Mouse (Mus musculus): ENCODE measurements around the gene Ppp1r12a.

The Ppp1r12a gene

DNA sequence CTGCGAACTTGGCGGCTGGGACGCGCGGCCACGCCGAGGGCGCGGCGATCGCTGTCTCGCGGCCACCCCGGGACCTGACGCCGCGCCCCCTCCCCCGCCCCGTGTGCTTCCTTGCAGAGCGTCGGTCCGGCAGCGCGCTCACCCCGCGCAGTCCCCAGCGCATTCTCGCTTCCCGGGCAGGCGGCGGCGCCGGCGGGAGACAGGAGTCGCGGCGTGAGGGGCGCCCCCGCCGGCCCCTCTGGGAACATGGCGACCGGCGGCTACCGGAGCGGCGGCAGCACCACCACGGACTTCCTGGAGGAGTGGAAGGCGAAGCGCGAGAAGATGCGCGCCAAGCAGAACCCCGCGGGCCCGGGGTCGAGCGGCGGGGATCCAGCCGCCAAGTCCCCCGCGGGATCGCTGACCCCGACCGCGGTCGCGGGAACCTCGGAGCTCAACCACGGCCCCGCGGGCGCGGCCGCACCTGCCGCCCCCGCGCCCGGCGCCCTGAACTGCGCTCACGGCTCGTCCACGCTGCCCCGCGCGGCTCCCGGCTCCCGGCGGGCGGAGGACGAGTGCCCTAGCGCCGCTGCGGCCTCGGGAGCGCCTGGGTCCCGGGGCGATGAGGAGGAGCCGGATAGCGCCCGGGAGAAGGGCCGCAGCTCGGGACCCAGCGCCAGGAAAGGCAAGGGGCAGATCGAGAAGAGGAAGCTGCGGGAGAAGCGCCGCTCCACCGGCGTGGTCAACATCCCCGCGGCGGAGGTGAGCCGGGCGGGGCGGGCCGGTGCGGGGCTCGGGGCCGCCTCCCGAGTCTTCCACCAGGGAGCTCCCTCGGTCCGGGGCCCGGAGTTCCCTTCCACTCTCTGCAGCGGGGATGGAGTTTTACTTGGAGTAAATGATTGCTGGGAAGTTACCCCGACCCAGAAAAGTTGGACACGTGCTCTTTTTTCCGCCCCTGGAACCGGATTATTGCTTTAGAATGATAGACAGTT lies 170.9 kb downstream of the Ppp1r12a start:
- peak; percentile 63 for DNase-seq (ENCODE audit: extremely low spot score)

DNA sequence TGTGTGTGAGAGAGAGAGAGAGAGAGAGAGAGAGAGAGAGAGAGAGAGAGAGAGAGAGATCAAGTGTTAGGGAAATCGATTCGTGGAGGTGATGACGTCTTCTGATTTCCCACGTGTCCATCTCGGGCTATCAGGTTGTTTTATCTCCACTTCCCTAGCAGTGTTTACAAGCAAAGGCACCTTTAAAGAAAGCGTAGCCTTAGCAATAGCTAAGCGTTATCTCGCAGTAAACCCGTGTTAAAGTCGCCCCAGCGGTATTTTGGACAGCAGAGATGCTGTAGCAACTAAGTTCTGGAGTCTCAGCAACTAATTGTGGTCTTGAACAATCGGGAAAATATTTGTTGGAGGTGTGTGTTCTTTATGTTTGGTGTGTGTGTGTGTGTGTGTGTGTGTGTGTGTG lies 171.6 kb downstream of the Ppp1r12a start:
- DNase-seq (ENCODE audit: extremely low spot score): peak; percentile 29

Measured in embryo, embryonic 9.5 days (tissue).